Mouse (Mus musculus) midbrain, postnatal 0 days (tissue): ENCODE measurements at regions not wholly inside any gene's neighbourhood (a gene's known extent, or its start where the extent isn't known, plus 50 kb on each side); places are given as distances from the start of the nearest gene placed in this dataset.

ENCODE experiments used
- ATAC-seq: fragments of 200-750 bp; cut with Nextera tagmentation; 2 replicates; pipeline ENCODE4 v1.8.0; 2017; ENCODE audit warnings: moderate number of reproducible peaks, mild to moderate bottlenecking, moderate TSS enrichment, moderate library complexity; ENCODE audit not compliant: low FRiP score
- DNase-seq: peaks from one replicate; pipeline ENCODE4 v3.0.0-alpha.2; 2015; ENCODE audit warnings: low spot score
- H3K27ac ChIP-seq: fragments of 300-500 bp; sonication (generic); 2 replicates; pipeline ENCODE4 v1.5.1; 2014; ENCODE audit warnings: low read depth, mild to moderate bottlenecking, low read length, mixed read lengths
- H3K27me3 ChIP-seq: fragments of 300-500 bp; sonication (generic); 2 replicates; pipeline ENCODE4 v1.6.1; 2014; ENCODE audit warnings: low read length, control low read depth, mixed read lengths; ENCODE audit not compliant: insufficient read depth
- H3K36me3 ChIP-seq: fragments of 300-500 bp; sonication (generic); 2 replicates; pipeline ENCODE4 v1.6.1; 2014; ENCODE audit warnings: low read length, control low read depth, mixed read lengths; ENCODE audit not compliant: insufficient read depth
- H3K4me1 ChIP-seq: fragments of 300-500 bp; sonication (generic); 2 replicates; pipeline ENCODE4 v1.6.1; 2014; ENCODE audit warnings: mild to moderate bottlenecking, control low read depth, antibody characterized with exemption, low read length, mixed read lengths; ENCODE audit not compliant: insufficient read depth
- H3K4me2 ChIP-seq: fragments of 300-500 bp; sonication (generic); 2 replicates; pipeline ENCODE4 v1.6.1; 2014; ENCODE audit warnings: low read depth, mild to moderate bottlenecking, low read length, mixed read lengths; ENCODE audit not compliant: poor library complexity, severe bottlenecking
- H3K4me3 ChIP-seq: fragments of 300-500 bp; sonication (generic); 2 replicates; pipeline ENCODE4 v1.5.1; 2014; ENCODE audit warnings: low read depth, mild to moderate bottlenecking, low read length, moderate library complexity
- H3K9ac ChIP-seq: fragments of 300-500 bp; sonication (generic); replicated peaks from 2 replicates; pipeline ENCODE4 v1.6.1; 2014; ENCODE audit warnings: mild to moderate bottlenecking, low read length, moderate library complexity, mixed read lengths; ENCODE audit not compliant: poor library complexity, severe bottlenecking
- H3K9me3 ChIP-seq: fragments of 300-500 bp; sonication (generic); 2 replicates; pipeline ENCODE4 v1.6.1; 2016; ENCODE audit warnings: low read length, control low read depth
- CTCF ChIP-seq: IDR thresholded peaks from 2 replicates; pipeline ENCODE4 v1.5.1; 2016; ENCODE audit warnings: antibody characterized with exemption, mild to moderate bottlenecking
- WGBS: fragments of 180-500 bp; shearing (Covaris S2); extraction: QIAGEN DNeasy Blood & Tissue Kit; methylation state at CpG from one replicate; pipeline ENCODE4 v1.1.7; 2014; 5-methylcytosine and 5-hydroxymethylcytosine counted together

GRCm38 (mm10) chr12:94420918-94421317 is 1271.1 kb upstream of the Flrt2 start:
- H3K36me3 ChIP-seq, result no peaks in the 10 kb centered on the region
- H3K4me1 ChIP-seq, result no peaks in the 10 kb centered on the region
- no peak overlapping the region for H3K27ac ChIP-seq
- no peaks in the 10 kb centered on the region for H3K9me3 ChIP-seq
- no peak overlapping the region for H3K9ac ChIP-seq
- H3K27me3 ChIP-seq, result no peaks in the 10 kb centered on the region
- ATAC-seq (no peak), DNase-seq (no peak)
- TF ChIP-seq CTCF, result no peak
- no peak overlapping the region for H3K4me3 ChIP-seq
- WGBS, result 76% methylated on average over 5 of the region's 5 CpGs
- H3K4me2 ChIP-seq, result no peak overlapping the region

- TF ChIP-seq CTCF, result no peak
- Histone ChIP-seq H3K9ac (no peak overlapping the region), H3K27me3 (no peaks in the 10 kb centered on the region), H3K4me1 (no peaks in the 10 kb centered on the region), H3K27ac (no peak overlapping the region), H3K36me3 (no peaks in the 10 kb centered on the region), H3K9me3 (no peaks in the 10 kb centered on the region), H3K4me2 (no peak overlapping the region), H3K4me3 (no peak overlapping the region)
- DNase-seq (no peak), ATAC-seq (no peak)
- 77% methylated on average over 3 of the region's 3 CpGs for WGBS
Measured at GRCm38 (mm10) chr12:94421743-94422142, 1270.3 kb upstream of the Flrt2 start.

GRCm38 (mm10) chr12:94424340-94424981 is 1267.6 kb upstream of the Flrt2 start:
- Histone ChIP-seq H3K9me3 (no peaks in the 10 kb centered on the region), H3K36me3 (no peaks in the 10 kb centered on the region), H3K4me2 (no peak overlapping the region), H3K9ac (no peak overlapping the region), H3K4me3 (no peak overlapping the region), H3K4me1 (no peaks in the 10 kb centered on the region), H3K27ac (no peak overlapping the region), H3K27me3 (no peaks in the 10 kb centered on the region)
- WGBS, result 10% methylated on average over 3 of the region's 3 CpGs
- ATAC-seq (no peak), DNase-seq (no peak)
- TF ChIP-seq CTCF, result no peak

GRCm38 (mm10) chr12:94449517-94449916 is 1242.5 kb upstream of the Flrt2 start:
- TF ChIP-seq CTCF, result no peak
- no peak overlapping the region for H3K4me3 ChIP-seq
- H3K27ac ChIP-seq, result no peak overlapping the region
- no peaks in the 10 kb centered on the region for H3K36me3 ChIP-seq
- no peak overlapping the region for H3K4me2 ChIP-seq
- no peaks in the 10 kb centered on the region for H3K27me3 ChIP-seq
- 87% methylated on average over 1 of the region's 1 CpGs for WGBS
- DNase-seq (no peak), ATAC-seq (no peak)
- H3K9me3 ChIP-seq, result no peaks in the 10 kb centered on the region
- H3K9ac ChIP-seq, result no peak overlapping the region
- H3K4me1 ChIP-seq, result no peaks in the 10 kb centered on the region

- TF ChIP-seq CTCF, result no peak
- no peaks in the 10 kb centered on the region for H3K27me3 ChIP-seq
- DNase-seq (no peak), ATAC-seq (no peak)
- no peak overlapping the region for H3K27ac ChIP-seq
- H3K36me3 ChIP-seq, result no peaks in the 10 kb centered on the region
- no peaks in the 10 kb centered on the region for H3K4me1 ChIP-seq
- 69% methylated on average over 2 of the region's 2 CpGs for WGBS
- H3K9ac ChIP-seq, result no peak overlapping the region
- H3K9me3 ChIP-seq, result no peaks in the 10 kb centered on the region
- H3K4me2 ChIP-seq, result no peak overlapping the region
- H3K4me3 ChIP-seq, result no peak overlapping the region
Measured at GRCm38 (mm10) chr12:94468027-94468426, 1224.0 kb upstream of the Flrt2 start.

- Histone ChIP-seq H3K9ac (no peak overlapping the region), H3K27me3 (no peaks in the 10 kb centered on the region), H3K4me2 (no peak overlapping the region), H3K4me3 (no peak overlapping the region), H3K27ac (no peak overlapping the region), H3K9me3 (no peaks in the 10 kb centered on the region), H3K36me3 (no peaks in the 10 kb centered on the region), H3K4me1 (no peaks in the 10 kb centered on the region)
- TF ChIP-seq CTCF, result no peak
- 83% methylated on average over 3 of the region's 3 CpGs for WGBS
- DNase-seq, result no peak
- ATAC-seq, result no peak
Measured at GRCm38 (mm10) chr12:94468609-94469008, 1223.4 kb upstream of the Flrt2 start.
